Mouse (Mus musculus): Measurements from ENCODE around the gene Ptar1. TPM values are rescaled to one million over a fixed set of nuclear protein-coding genes. Genes with fewer than 3 reads are reported as not detected.
A peak's percentile ranks its signal among the peaks of the same experiment; 100 is the strongest.
"Not testable (repeated sequence)": the region's sequence is repeated elsewhere in the genome, so short reads cannot be mapped to it uniquely, and the experiment has no call there.

Ptar1 gene
- total RNA-seq (2021) = 10 to 100 TPM; 27.4 to 27.8 TPM
- long read RNA-seq, experiment 1, full-length matches to known transcripts = 2 of 3 reads
- long read RNA-seq, experiment 1, partial matches to known transcripts = 0 of 3 reads
- long read RNA-seq, experiment 1, other reads (novel, unspliced or antisense) = 1 of 3 reads
- long read RNA-seq, experiment 2, full-length matches to known transcripts = 4 of 8 reads
- long read RNA-seq, experiment 2, partial matches to known transcripts = 0 of 8 reads
- long read RNA-seq, experiment 2, other reads (novel, unspliced or antisense) = 4 of 8 reads

- DNase-seq (ENCODE audit: low spot score in 2 of 2) = peak; percentile 94 to 96
These were observed at the start of gene Ptar1 for GRCm38 (mm10) chr19:23687296-23688021. Gene Ptar1, plus strand, starts transcription at chr19:23687429.

GRCm38 (mm10) chr19:23643819-23644218, 43.4 kb upstream of the Ptar1 start:
- DNase-seq (ENCODE audit: low spot score in 2 of 2) = no peak

- no peak for DNase-seq (ENCODE audit: low spot score in 2 of 2)
These were observed 41.9 kb upstream of the Ptar1 start for GRCm38 (mm10) chr19:23645347-23645746.

- no peak for DNase-seq (ENCODE audit: low spot score in 2 of 2)
These were observed 39.9 kb upstream of the Ptar1 start for GRCm38 (mm10) chr19:23647308-23647707.

GRCm38 (mm10) chr19:23652644-23653043, 34.6 kb upstream of the Ptar1 start, which contains the start of gene 1700028P14Rik:
Gene 1700028P14Rik, minus strand, starts transcription at chr19:23652812.
- DNase-seq (ENCODE audit: low spot score in 2 of 2) = peak in 1 of 2 experiments; percentile 59

- DNase-seq (ENCODE audit: low spot score in 2 of 2) = no peak
These were observed 34.1 kb upstream of the Ptar1 start for GRCm38 (mm10) chr19:23653154-23653553.

- DNase-seq (ENCODE audit: low spot score in 2 of 2) = no peak
These were observed 29.8 kb upstream of the Ptar1 start for GRCm38 (mm10) chr19:23657261-23657932.

- no peak for DNase-seq (ENCODE audit: low spot score in 2 of 2)
These were observed 28.9 kb upstream of the Ptar1 start for GRCm38 (mm10) chr19:23658350-23658749.

- DNase-seq (ENCODE audit: low spot score in 2 of 2) = no peak
These were observed 23.1 kb upstream of the Ptar1 start for GRCm38 (mm10) chr19:23664083-23664482.

- no peak for DNase-seq (ENCODE audit: low spot score in 2 of 2)
These were observed 19.0 kb upstream of the Ptar1 start for GRCm38 (mm10) chr19:23668142-23668655.

- DNase-seq (ENCODE audit: low spot score in 2 of 2) = no peak
These were observed 14.2 kb upstream of the Ptar1 start for GRCm38 (mm10) chr19:23673021-23673420.

- not testable (repeated sequence) for DNase-seq (ENCODE audit: low spot score in 2 of 2)
These were observed 11.6 kb upstream of the Ptar1 start for GRCm38 (mm10) chr19:23675656-23676055.

GRCm38 (mm10) chr19:23686962-23687295, 300 bp upstream of the Ptar1 start:
- no peak for DNase-seq (ENCODE audit: low spot score in 2 of 2)

GRCm38 (mm10) chr19:23688421-23688946, 1.3 kb downstream of the Ptar1 start:
- DNase-seq (ENCODE audit: low spot score in 2 of 2) = no peak

- DNase-seq (ENCODE audit: low spot score in 2 of 2) = peak in 1 of 2 experiments; percentile 21
These were observed 7.1 kb downstream of the Ptar1 start for GRCm38 (mm10) chr19:23694344-23694743.

GRCm38 (mm10) chr19:23697861-23698260, 10.6 kb downstream of the Ptar1 start:
- no peak for DNase-seq (ENCODE audit: low spot score in 2 of 2)

- DNase-seq (ENCODE audit: low spot score in 2 of 2) = no peak
These were observed 11.1 kb downstream of the Ptar1 start for GRCm38 (mm10) chr19:23698366-23698765.

GRCm38 (mm10) chr19:23699131-23699530, 11.9 kb downstream of the Ptar1 start:
- DNase-seq (ENCODE audit: low spot score in 2 of 2) = no peak

GRCm38 (mm10) chr19:23702896-23703295, 15.7 kb downstream of the Ptar1 start:
- DNase-seq (ENCODE audit: low spot score in 2 of 2) = no peak

GRCm38 (mm10) chr19:23705383-23705782, 18.2 kb downstream of the Ptar1 start:
- no peak for DNase-seq (ENCODE audit: low spot score in 2 of 2)

GRCm38 (mm10) chr19:23746506-23746905, 59.3 kb downstream of the Ptar1 start:
- DNase-seq (ENCODE audit: low spot score in 2 of 2) = no peak

GRCm38 (mm10) chr19:23757011-23757410, 69.8 kb downstream of the Ptar1 start:
- DNase-seq (ENCODE audit: low spot score in 2 of 2) = no peak

All from gastrocnemius, postnatal 4 days (tissue).